Mouse (Mus musculus): ENCODE measurements around the gene Mrpl21.

Gene Mrpl21

DNA sequence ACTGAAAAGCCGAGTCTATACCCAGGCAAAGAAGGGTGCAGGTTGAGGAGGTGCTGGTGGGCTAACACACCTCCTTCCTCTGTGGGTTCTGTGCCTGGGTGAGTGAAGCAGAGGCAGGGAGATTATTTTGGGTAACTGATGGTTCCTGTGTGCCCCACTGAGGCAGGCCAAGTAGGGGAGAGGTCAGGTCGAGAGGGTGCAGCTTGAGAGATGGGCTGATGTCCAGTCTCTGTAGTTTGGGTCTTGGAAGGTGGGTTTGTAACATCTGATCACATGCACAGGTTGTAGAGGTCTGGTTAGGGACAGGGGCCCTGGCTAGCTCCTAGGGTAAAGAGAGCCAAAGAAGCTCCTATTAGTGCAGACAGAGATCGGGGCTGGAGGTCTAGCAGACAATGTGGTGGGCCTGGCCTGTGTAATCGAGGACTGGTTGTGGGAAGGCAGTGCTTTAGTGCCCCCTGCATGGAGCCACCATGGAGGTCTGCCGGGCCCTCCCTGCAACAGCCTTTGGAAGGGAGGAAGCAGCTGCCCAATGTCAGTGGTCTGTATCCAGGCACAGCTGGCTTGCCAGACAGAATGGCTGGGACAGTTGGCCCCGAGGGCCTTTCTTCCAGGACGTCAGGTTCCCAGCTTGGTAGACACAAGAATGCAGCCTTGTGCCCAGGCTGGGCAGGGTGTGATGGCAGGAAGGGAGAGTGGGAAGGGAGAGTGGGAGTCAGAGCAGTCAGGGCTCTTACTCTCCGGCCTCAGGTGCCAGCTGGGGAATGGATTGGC, 54.0 kb downstream of the Mrpl21 start:
- no peak for DNase-seq (ENCODE audit: low read depth in 1 of 2, low spot score in 2 of 2)

- no peak for DNase-seq (ENCODE audit: low read depth in 1 of 2, low spot score in 2 of 2)
Observed at GRCm38 (mm10) chr19:3339187-3339586, 56.5 kb downstream of the Mrpl21 start.

DNA sequence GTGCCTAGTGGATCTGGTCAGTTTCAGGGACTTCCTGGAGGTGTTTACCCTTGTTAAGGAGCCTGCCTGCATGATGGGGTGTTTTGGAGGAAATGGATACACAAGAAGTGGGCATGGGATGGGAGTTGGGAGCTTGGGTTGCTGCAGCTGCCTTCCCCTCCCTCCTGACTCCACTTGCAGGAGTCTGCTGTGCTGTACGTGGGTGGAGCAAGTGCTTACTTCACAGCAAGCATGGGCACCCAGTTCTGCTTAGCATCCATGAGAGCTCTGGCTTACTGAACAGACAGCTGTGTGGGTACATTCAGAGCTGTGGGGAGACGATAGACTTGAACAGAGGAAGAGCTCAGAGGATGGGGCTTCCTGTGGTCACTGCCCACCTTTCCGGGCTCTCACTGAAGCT, 58.3 kb downstream of the Mrpl21 start:
- no peak for DNase-seq (ENCODE audit: low read depth in 1 of 2, low spot score in 2 of 2)

Measured in monocyte, adult 2 months (primary cell).